Mouse (Mus musculus): Measurements from ENCODE around the gene Bcl2l11.

DNA sequence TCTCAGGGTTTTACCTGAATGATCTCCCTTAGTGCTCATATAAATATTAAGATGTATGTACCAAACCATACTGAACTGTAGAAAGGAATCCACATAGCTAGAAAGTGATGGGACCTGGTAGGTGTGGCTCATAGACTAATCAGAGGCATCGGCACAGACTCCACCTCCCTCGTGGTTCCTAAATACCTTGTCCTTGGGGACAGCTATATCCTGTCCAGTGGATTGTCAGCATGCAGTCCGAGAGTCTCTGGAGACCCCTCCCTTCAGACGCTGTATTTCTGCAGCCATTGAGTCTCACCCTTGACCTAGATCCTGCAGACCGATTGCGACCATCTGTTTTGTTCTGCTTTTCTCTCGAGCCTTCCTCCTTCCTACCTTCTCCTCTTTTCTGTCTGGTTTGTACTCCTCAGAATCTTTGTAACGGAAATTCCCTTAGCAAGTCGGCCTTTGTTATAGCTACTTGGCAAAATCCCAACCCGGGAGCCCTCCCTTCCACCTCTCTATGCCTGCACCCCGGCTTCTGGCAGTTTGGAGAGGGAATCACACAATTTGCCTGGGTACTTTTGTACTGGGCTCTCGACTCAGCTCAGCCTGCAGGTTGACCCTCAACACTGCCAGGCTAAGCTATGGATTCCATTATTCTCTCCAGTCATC lies 50.7 kb downstream of the Bcl2l11 start:
- TF ChIP-seq CTCF (IDR thresholded peaks at IDR 0.05; ENCODE audit: borderline replicate concordance, extremely low read depth, insufficient read depth, insufficient read length) (no peak), POLR2A (IDR thresholded peaks at IDR 0.05; ENCODE audit: borderline replicate concordance, extremely low read depth, insufficient read depth, insufficient read length, poor library complexity, severe bottlenecking) (no peak)

Data from brain, embryonic 14.5 days (tissue).